Mouse (Mus musculus) heart, embryonic 10.5 days (tissue): Measurements from ENCODE around the gene Plekhh3. TPM values are rescaled to one million over a fixed set of nuclear protein-coding genes. Genes with fewer than 3 reads are reported as not detected.

Experiments
- DNase-seq: peaks from one replicate; pipeline ENCODE4 v3.0.0-alpha.2; 2017; ENCODE audit warnings: low spot score
- H3K27ac ChIP-seq: fragments of 300-500 bp; sonication (generic); 2 replicates; pipeline ENCODE4 v1.5.1; 2016; ENCODE audit warnings: mild to moderate bottlenecking
- H3K27me3 ChIP-seq: fragments of 300-500 bp; sonication (generic); 2 replicates; pipeline ENCODE4 v1.6.1; 2016; ENCODE audit warnings: mild to moderate bottlenecking; ENCODE audit not compliant: poor library complexity, insufficient read depth, severe bottlenecking
- H3K36me3 ChIP-seq: fragments of 300-500 bp; sonication (generic); 2 replicates; pipeline ENCODE4 v1.6.1; 2016; ENCODE audit warnings: mild to moderate bottlenecking, moderate library complexity
- H3K4me1 ChIP-seq: fragments of 300-500 bp; sonication (generic); 2 replicates; pipeline ENCODE4 v1.6.1; 2016; ENCODE audit warnings: mild to moderate bottlenecking
- H3K4me3 ChIP-seq: fragments of 300-500 bp; sonication (generic); 2 replicates; pipeline ENCODE4 v1.5.1; 2016; ENCODE audit warnings: mild to moderate bottlenecking, moderate library complexity
- H3K9me3 ChIP-seq: fragments of 300-500 bp; sonication (generic); 2 replicates; pipeline ENCODE4 v1.6.1; 2016; ENCODE audit warnings: mild to moderate bottlenecking, moderate library complexity
- WGBS: fragments of 180-500 bp; shearing (Covaris S2); methylation state at CpG from one replicate; pipeline ENCODE4 v1.1.7; 2016; 5-methylcytosine and 5-hydroxymethylcytosine counted together
- polyA plus RNA-seq: library from polyadenylated mRNA; unstranded; fragments of >200 nt; fragmentation: Nextera tagmentation; extraction: Ambion mirVana; gene quantifications from 2 replicates; pipeline ENCODE4 v1.2.1, GENCODE M21; 2016

Plekhh3 gene
- polyA plus RNA-seq, 1 experiment from 2014 or later: 6.4 TPM

DNA sequence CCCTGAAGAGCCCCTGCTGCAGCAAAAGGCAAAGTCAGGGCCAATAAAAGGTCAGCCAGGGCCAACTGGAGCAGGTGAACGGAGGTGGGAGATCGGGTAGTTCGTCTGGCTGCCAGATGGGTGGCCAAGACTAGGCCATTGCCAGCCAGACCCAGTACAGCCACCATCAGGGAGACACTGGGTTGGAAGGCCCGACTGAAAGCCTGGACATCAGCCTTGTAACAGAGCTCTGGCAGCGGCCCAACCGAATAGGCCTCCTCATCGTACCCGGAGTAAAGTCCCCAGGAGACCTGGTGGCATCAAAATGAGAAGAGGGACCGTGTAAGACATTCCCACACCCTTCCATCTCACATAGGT is 3.2 kb upstream of the Plekhh3 start:
- 34% methylated on average over 9 of the region's 9 CpGs for WGBS
- Histone ChIP-seq H3K4me3 (peak overlapping the region; percentile 51), H3K36me3 (no peaks in the 10 kb centered on the region), H3K9me3 (no peaks in the 10 kb centered on the region), H3K4me1 (peaks cover 82% of the 10 kb centered on the region), H3K27ac (peak overlapping the region; percentile 78), H3K27me3 (peaks cover 75% of the 10 kb centered on the region)
- DNase-seq: no peak

DNA sequence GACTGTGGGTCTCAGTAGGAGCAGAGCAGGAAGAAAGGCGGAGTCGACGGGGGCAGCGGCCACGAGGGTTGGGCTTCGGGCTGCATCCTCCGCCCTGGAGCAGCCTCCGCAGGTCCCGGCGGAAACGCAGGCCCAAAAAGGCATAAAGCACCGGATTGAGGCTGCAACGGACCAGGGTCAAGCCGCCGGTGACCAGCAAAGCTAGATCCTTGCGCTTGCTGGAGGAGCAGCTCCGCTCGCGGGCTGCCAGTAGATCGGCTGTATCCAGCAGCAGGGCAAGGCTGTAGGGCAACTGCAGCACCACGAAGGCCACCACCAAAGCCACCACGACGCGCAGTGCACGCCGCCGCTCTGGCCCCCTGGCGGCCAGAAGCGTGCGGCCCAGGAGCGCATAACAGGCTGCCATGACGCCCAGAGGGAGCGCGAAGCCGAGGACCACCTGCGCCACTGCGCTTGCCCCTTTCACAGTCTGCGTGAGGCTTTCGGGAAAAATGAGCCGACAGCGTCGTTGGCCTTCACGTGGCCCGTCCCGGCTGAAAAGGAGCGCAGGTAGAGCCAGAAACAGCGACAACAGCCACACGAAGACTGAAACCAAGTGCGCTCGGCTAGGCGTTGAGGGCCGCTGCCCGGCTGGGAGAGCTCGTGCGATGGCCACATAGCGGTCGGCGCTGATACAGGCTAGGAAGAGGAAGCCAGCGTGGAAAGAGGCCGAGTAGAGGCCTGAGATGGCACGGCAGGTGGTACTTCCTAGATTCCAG is 2.7 kb upstream of the Plekhh3 start:
- no peaks in the 10 kb centered on the region for H3K9me3 ChIP-seq
- WGBS: 2% methylated on average over 61 of the region's 61 CpGs
- peaks cover 75% of the 10 kb centered on the region for H3K27me3 ChIP-seq
- no peaks in the 10 kb centered on the region for H3K36me3 ChIP-seq
- H3K4me1 ChIP-seq: peaks cover 88% of the 10 kb centered on the region
- peak overlapping the region; percentile 78 for H3K27ac ChIP-seq
- peak overlapping the region; percentile 51 for H3K4me3 ChIP-seq
- DNase-seq: peak; percentile 92

DNA sequence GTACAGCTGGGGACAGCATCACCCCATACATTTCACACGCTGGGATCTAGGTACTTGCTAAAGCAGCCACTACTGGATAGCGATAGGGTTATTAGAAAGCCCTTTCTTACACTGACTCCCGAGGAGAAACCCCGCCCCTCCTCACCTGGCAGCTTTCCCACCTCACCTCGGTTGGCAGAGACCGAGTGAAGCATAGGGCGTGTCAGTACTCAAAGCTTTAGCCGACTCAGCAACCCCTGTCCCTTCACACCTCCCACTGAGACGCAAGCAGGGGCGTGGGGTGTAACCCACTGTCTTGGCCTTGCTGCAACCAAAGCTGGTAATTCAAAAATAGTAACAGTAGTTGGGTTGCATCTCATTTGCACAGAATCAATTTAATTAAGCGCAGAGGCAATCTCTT is 2.0 kb upstream of the Plekhh3 start:
- 4% methylated on average over 11 of the region's 11 CpGs for WGBS
- Histone ChIP-seq H3K4me3 (peak overlapping the region; percentile 51), H3K4me1 (peaks cover 88% of the 10 kb centered on the region), H3K27me3 (peaks cover 75% of the 10 kb centered on the region), H3K9me3 (no peaks in the 10 kb centered on the region), H3K27ac (0 out of 2 replicates have a peak overlapping the region, but pooled peaks have one; percentile 78), H3K36me3 (0 out of 2 replicates have a peak, but pooled peaks cover 2% of the 10 kb centered on the region)
- DNase-seq: no peak

DNA sequence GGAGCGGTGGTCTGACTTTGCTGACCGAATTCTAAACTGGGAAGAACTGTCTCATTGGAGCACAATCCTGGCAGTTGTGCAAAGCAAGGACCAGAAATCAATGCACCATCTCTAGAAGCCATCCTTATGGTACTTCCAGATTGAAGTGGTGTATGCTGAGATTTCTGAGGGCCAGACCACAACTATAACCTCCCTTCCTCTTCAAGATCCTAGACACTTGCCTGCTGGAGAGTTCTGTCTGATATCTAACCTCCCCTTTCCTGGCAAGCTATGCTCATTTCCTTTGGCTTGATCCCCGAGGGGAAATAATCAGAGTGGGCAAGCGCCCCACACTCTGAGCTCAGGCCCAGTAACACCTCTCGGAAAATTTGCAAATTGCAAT is 1.3 kb upstream of the Plekhh3 start:
- H3K9me3 ChIP-seq: no peaks in the 10 kb centered on the region
- H3K4me3 ChIP-seq: peak overlapping the region; percentile 76
- peaks cover 88% of the 10 kb centered on the region for H3K4me1 ChIP-seq
- WGBS: 8% methylated on average over 5 of the region's 5 CpGs
- peak overlapping the region; percentile 88 for H3K27ac ChIP-seq
- DNase-seq: no peak
- H3K36me3 ChIP-seq: peaks cover 9% of the 10 kb centered on the region; the same call in 1 of the 2 replicates
- peaks cover 75% of the 10 kb centered on the region for H3K27me3 ChIP-seq

DNA sequence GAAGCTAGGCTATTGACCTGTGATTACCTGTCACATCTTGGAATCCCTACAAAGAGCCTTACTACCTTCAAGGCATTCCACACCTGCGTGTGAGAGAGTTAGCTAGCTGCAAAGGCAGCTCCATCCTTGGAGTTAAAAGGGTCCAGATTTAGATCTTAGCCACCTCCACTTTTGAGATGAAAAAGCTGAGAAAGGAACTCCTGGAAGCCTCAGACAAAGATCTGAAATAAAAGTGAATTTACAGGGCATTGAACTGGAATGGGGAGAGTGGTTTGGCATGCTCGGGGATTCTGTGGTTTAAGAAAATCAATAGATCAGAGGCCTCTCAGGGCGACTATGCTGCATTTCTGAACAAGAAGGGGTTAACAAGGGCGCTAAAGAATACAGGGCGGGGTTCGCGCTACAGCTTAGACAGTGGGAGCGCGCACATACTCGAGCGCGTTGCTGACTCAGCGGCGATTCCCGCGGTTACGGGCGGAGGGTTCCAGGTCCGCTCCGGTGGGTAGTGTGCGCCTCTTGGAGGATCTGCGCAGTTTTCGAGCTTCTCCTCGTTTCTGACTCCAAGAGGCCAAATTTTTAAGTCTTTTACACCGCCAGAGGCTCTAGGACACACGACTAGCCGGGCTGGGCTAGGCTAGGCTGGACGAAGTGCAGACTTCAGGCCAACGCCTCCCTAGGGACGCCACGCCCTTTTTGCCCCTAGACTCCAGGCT is 726 bp upstream of the Plekhh3 start:
- WGBS: under 1% methylated on average over 31 of the region's 31 CpGs
- Histone ChIP-seq H3K4me1 (peaks cover 83% of the 10 kb centered on the region), H3K27me3 (peaks cover 75% of the 10 kb centered on the region), H3K9me3 (no peaks in the 10 kb centered on the region), H3K27ac (peak overlapping the region; percentile 88), H3K36me3 (peaks cover 14% of the 10 kb centered on the region), H3K4me3 (peak overlapping the region; percentile 76)
- DNase-seq: peak; percentile 86

DNA sequence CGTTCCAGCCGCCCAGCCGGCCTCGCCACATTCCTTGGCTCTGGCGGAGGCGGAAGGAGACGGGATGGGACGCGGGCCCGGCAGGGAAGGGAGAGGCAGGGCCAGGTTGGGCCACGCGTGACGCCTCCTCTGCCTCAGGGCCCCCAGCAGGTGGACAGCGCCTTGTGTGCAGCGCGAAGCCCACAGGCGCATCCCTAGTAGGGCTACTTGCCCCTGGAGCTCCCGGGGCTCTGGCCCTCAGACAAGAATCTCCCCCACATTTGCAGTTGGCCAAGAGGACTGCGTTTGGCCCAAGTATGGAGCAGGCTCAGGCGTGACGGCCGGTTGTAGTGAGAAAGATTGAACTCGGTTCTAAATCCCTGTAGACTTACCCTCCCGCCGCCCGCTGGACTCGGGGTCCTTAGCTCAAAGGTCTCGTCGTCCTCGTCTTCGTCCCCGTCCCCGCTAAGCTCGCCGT is 769 bp downstream of the Plekhh3 start, which contains the start of gene Cntnap1:
TSS of gene Cntnap1 (plus strand) at position 170 of the 457 bp plus-strand sequence.
- H3K36me3 ChIP-seq: peaks cover 23% of the 10 kb centered on the region
- peaks cover 75% of the 10 kb centered on the region for H3K27me3 ChIP-seq
- no peak for DNase-seq
- WGBS: under 1% methylated on average over 35 of the region's 35 CpGs
- peaks cover 73% of the 10 kb centered on the region for H3K4me1 ChIP-seq
- H3K27ac ChIP-seq: peak within 1 kb of the TSS; percentile 88
- H3K4me3 ChIP-seq: peak within 1 kb of the TSS; percentile 76
- no peaks in the 10 kb centered on the region for H3K9me3 ChIP-seq

DNA sequence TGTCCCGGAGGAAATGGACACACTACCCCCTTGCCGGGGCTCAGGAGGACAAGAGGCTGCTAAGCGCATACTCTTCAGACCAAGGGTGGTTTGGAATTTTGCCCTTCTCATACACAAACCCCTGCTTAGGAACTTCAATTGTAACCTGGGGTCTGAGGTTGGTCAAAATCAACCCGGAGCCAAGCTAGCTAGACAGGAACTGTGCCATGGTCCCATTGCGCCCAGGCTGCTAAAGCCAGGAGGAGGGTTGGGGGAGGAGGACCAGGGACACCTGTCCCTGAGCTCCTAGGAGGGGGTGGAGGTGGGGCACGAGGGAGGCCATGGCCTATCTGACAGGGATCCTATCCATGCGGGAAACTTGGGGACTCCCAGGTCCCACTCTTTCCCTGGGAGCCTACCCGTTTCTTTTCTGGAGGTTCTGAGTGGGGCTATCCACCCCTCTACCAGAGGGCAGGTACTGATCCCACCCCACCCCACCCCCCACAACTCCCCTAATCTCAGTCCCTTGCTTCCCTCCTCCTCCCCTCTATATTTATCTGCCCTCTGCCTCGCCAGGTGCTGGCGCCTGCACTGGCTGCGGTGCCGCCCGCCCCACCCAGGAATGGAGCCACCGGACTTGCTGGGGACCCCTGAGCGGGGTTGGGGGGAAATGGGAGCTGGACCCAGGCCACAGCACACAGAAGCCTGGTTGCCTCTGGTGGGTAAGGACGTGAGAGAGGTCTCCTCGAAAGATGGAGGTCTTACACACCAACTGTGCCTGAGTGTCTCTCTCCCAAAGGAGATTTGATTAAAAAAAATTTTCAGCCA is 1.6 kb downstream of the Plekhh3 start:
- H3K4me1 ChIP-seq: peaks cover 73% of the 10 kb centered on the region
- peak overlapping the region; percentile 76 for H3K4me3 ChIP-seq
- no peak for DNase-seq
- H3K9me3 ChIP-seq: no peaks in the 10 kb centered on the region
- peak overlapping the region; percentile 43; the same call in 1 of the 2 replicates for H3K27ac ChIP-seq
- H3K36me3 ChIP-seq: peaks cover 23% of the 10 kb centered on the region
- WGBS: 15% methylated on average over 17 of the region's 17 CpGs
- peaks cover 75% of the 10 kb centered on the region for H3K27me3 ChIP-seq

DNA sequence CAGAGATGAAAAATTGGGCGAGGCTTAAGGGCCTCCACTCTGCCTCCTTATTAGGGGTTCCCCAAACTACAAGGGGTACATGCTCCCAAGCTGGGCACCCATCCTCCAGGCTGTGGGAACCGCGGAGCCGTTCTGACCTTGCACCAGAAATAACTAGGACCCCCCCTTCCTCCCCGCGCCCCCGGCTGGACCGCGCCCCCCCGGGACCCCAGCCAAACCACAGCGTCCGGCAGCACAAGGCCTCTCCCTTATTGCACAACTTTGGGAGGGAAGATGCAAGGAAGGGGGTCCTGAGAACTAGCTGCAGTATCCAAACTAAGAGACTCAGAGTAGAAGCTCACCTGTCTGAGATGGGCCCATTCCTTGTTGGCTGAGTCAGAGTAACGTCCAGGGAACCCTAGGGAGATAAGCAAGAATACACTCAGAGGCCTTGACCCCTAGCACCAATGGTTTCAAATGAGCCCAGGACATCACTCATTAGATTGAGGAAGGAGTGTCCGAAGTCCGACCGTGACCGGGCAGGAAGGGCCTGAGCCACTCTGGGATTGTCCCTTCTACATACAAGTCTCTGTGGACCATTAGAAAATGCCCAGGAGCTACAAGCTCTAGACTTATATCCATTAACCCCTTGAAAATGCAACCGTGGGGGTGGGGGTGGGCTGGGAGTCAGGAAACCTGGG is 2.7 kb downstream of the Plekhh3 start:
- Histone ChIP-seq H3K27me3 (peaks cover 76% of the 10 kb centered on the region), H3K27ac (no peak overlapping the region), H3K9me3 (no peaks in the 10 kb centered on the region), H3K36me3 (peaks cover 32% of the 10 kb centered on the region), H3K4me1 (peaks cover 73% of the 10 kb centered on the region), H3K4me3 (no peak overlapping the region; the same call in 1 of the 2 replicates)
- 71% methylated on average over 18 of the region's 18 CpGs for WGBS
- DNase-seq: no peak

DNA sequence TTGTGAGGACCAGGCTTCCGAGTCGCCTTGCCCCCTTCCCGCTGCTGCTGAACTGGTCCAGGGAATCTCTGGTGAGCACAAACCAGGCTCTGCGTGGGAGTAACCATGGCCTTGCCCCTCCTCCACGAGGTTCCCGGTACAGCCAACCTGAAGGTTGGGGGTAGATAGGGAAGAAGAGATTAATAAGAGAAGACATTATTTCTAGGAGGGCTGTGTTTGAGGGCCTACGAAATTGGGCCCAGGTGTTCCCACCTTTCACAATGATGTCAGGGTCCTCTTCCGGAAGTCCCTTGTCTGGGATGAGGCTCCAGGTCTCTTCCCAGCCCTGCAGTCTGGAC is 3.2 kb downstream of the Plekhh3 start:
- Histone ChIP-seq H3K4me1 (peaks cover 73% of the 10 kb centered on the region), H3K9me3 (no peaks in the 10 kb centered on the region), H3K27ac (no peak overlapping the region), H3K27me3 (peaks cover 76% of the 10 kb centered on the region), H3K4me3 (no peak overlapping the region), H3K36me3 (peaks cover 37% of the 10 kb centered on the region)
- 46% methylated on average over 8 of the region's 8 CpGs for WGBS
- no peak for DNase-seq

DNA sequence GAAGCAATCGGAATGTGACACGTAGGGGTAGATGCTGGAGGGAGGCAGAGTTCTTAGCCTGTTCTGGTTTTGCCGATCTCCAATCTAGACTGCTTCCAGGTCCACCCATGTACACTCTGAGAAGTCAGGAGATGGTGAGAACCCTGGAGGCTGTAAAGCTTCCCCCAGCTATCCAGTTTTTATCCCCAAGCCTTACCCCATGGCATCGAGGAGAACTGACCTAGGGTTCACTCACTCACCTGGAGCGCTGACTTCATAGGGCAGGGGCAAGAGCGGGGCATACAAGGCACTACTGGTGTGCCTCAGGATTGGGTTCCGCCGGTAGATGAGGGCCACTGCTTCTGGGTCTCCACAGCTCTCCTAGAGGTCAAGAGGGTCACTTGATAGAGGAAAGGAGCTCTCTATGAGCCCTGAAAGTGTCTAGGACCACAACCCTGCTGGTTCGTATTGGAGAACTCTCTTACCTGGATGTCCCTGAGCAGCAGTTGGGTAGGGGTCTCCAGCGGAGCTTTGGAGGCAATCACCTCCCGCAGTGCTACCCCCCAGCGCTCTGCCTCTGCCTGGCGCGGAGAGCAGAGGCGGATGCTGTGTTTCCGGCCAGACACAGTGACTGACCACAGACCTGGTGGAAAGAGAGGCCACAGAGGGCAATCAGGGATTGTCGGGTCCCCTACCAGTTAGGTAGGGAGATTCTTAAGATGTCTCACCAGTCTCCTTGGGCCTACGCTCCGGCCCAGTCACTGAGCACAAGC is 3.8 kb downstream of the Plekhh3 start:
- DNase-seq: no peak
- no peak overlapping the region for H3K4me3 ChIP-seq
- peaks cover 42% of the 10 kb centered on the region for H3K36me3 ChIP-seq
- H3K27me3 ChIP-seq: peaks cover 80% of the 10 kb centered on the region
- 47% methylated on average over 19 of the region's 19 CpGs for WGBS
- H3K27ac ChIP-seq: no peak overlapping the region
- H3K4me1 ChIP-seq: peaks cover 72% of the 10 kb centered on the region
- no peaks in the 10 kb centered on the region for H3K9me3 ChIP-seq

DNA sequence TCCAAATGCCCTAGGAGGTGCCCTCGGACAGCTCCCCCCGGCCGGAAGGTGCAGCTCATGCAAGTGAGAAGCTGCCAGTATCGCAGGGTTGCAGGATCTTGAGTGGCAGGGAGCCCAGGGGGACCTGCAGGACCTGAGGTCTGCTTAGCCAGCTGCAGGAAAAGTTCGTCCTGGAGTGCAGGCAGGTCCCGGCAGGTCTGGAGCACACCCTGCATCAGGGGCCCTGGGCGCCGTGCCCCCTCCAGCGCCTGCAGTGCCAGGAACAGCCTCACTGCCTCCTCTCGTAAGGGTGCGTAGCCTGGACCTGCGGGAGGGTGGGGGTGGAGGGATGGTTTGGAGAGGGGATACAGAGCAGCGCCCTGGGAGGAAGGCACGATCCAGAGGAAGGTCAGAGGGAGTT is 4.8 kb downstream of the Plekhh3 start:
- Histone ChIP-seq H3K4me3 (no peak overlapping the region), H3K36me3 (peaks cover 53% of the 10 kb centered on the region), H3K4me1 (peaks cover 62% of the 10 kb centered on the region), H3K9me3 (no peaks in the 10 kb centered on the region), H3K27me3 (peaks cover 91% of the 10 kb centered on the region), H3K27ac (no peak overlapping the region)
- DNase-seq: no peak
- WGBS: 67% methylated on average over 14 of the region's 14 CpGs
